Mouse (Mus musculus) ovary, postnatal 36 days (tissue): Measurements from ENCODE around the gene Tcp10c.
"Not testable (repeated sequence)": the region's sequence is repeated elsewhere in the genome, so short reads cannot be mapped to it uniquely, and the experiment has no call there.

Source experiments
- DNase-seq: peaks from one replicate; pipeline ENCODE4 v3.0.0; 2022; ENCODE audit warnings: low spot score, mixed read lengths

The Tcp10c gene

GRCm38 (mm10) chr17:13391020-13391419 is 36.6 kb downstream of the Tcp10c start:
- DNase-seq: not testable (repeated sequence)

- not testable (repeated sequence) for DNase-seq
Observed at GRCm38 (mm10) chr17:13399961-13400360, 45.6 kb downstream of the Tcp10c start.

- not testable (repeated sequence) for DNase-seq
Observed at GRCm38 (mm10) chr17:13402118-13402517, 47.7 kb downstream of the Tcp10c start.

- DNase-seq: not testable (repeated sequence)
Observed at GRCm38 (mm10) chr17:13403527-13404131, 49.3 kb downstream of the Tcp10c start.

- not testable (repeated sequence) for DNase-seq
Observed at GRCm38 (mm10) chr17:13406023-13406422, 51.7 kb downstream of the Tcp10c start.

- not testable (repeated sequence) for DNase-seq
Observed at GRCm38 (mm10) chr17:13406701-13407100, 52.3 kb downstream of the Tcp10c start.

- not testable (repeated sequence) for DNase-seq
Observed at GRCm38 (mm10) chr17:13407621-13408256, 53.4 kb downstream of the Tcp10c start.

- DNase-seq: not testable (repeated sequence)
Observed at GRCm38 (mm10) chr17:13408257-13408633, 53.9 kb downstream of the Tcp10c start.

GRCm38 (mm10) chr17:13421022-13421591 is 66.7 kb downstream of the Tcp10c start:
- not testable (repeated sequence) for DNase-seq

- not testable (repeated sequence) for DNase-seq
Observed at GRCm38 (mm10) chr17:13422638-13423037, 68.3 kb downstream of the Tcp10c start.

GRCm38 (mm10) chr17:13423373-13424024 is 69.1 kb downstream of the Tcp10c start:
- DNase-seq: not testable (repeated sequence)

GRCm38 (mm10) chr17:13424321-13424720 is 69.9 kb downstream of the Tcp10c start:
- not testable (repeated sequence) for DNase-seq

GRCm38 (mm10) chr17:13425694-13426093 is 71.3 kb downstream of the Tcp10c start:
- DNase-seq: not testable (repeated sequence)

- DNase-seq: not testable (repeated sequence)
Observed at GRCm38 (mm10) chr17:13426508-13426907, 72.1 kb downstream of the Tcp10c start.
